Mouse (Mus musculus) midbrain, embryonic 16.5 days (tissue): Measurements from ENCODE around the gene Zfp451. TPM values are rescaled to one million over a fixed set of nuclear protein-coding genes. Genes with fewer than 3 reads are reported as not detected.

Source experiments
- ATAC-seq: fragments of 200-750 bp; cut with Nextera tagmentation; 2 replicates; pipeline ENCODE4 v1.8.0; 2017; ENCODE audit warnings: moderate TSS enrichment
- H3K27ac ChIP-seq: fragments of 300-500 bp; sonication (generic); 2 replicates; pipeline ENCODE4 v1.5.1; 2014; ENCODE audit warnings: mild to moderate bottlenecking, low read length, mixed read lengths
- H3K27me3 ChIP-seq: fragments of 300-500 bp; sonication (generic); 2 replicates; pipeline ENCODE4 v1.6.1; 2014; ENCODE audit warnings: low read depth, low read length, mixed read lengths; ENCODE audit not compliant: control insufficient read depth, insufficient read depth
- H3K36me3 ChIP-seq: fragments of 300-500 bp; sonication (generic); 2 replicates; pipeline ENCODE4 v1.6.1; 2014; ENCODE audit warnings: mild to moderate bottlenecking, low read length, moderate library complexity, mixed read lengths; ENCODE audit not compliant: control insufficient read depth, insufficient read depth
- H3K4me1 ChIP-seq: fragments of 300-500 bp; sonication (generic); 2 replicates; pipeline ENCODE4 v1.6.1; 2014; ENCODE audit warnings: mild to moderate bottlenecking, low read length, mixed read lengths; ENCODE audit not compliant: control insufficient read depth, insufficient read depth
- H3K4me2 ChIP-seq: fragments of 300-500 bp; sonication (generic); 2 replicates; pipeline ENCODE4 v1.6.1; 2014; ENCODE audit warnings: mild to moderate bottlenecking, low read length, mixed read lengths
- H3K4me3 ChIP-seq: fragments of 300-500 bp; sonication (generic); 2 replicates; pipeline ENCODE4 v1.5.1; 2014; ENCODE audit warnings: low read depth, mild to moderate bottlenecking, low read length, moderate library complexity, mixed read lengths
- H3K9ac ChIP-seq: fragments of 300-500 bp; sonication (generic); 2 replicates; pipeline ENCODE4 v1.6.1; 2014; ENCODE audit warnings: low read depth, low read length, mixed read lengths
- H3K9me3 ChIP-seq: fragments of 300-500 bp; sonication (generic); replicated peaks from 2 replicates; pipeline ENCODE4 v1.6.1; 2014; ENCODE audit warnings: mild to moderate bottlenecking, low read length, mixed read lengths; ENCODE audit not compliant: control insufficient read depth, poor library complexity, severe bottlenecking
- WGBS: fragments of 180-500 bp; shearing (Covaris S2); extraction: QIAGEN DNeasy Blood & Tissue Kit; methylation state at CpG from one replicate; pipeline ENCODE4 v1.1.7; 2014; 5-methylcytosine and 5-hydroxymethylcytosine counted together
- polyA plus RNA-seq: library from polyadenylated mRNA; unstranded; fragments of >200 nt; fragmentation: Nextera tagmentation; extraction: Ambion mirVana; gene quantifications from 2 replicates; pipeline ENCODE4 v1.2.1, GENCODE M21; 2015

The Zfp451 gene
- polyA plus RNA-seq, 1 experiment from 2014 or later: 44.2 TPM

DNA sequence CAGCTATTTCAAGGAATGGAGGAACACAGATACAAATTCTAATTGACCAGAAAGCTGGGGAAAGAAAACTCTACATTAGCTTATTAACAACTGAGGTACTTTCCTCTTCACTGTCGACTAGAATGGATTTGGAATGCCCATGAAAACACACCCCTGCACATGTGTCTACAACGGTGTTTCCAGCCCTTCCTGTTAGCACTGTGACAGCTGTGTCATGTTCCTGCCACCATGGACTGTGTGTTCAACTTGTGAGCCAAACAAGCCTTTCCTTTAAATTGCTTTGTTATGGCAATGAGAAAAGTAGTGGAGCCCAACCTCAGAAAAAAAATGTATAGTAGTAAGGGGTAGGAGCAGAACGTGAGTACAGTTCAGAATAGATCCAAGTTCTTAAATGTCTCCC lies 25.9 kb downstream of the Zfp451 start:
- H3K27ac ChIP-seq: no peak overlapping the region
- H3K4me2 ChIP-seq: no peak overlapping the region
- no peak overlapping the region for H3K4me3 ChIP-seq
- no peaks in the 10 kb centered on the region for H3K4me1 ChIP-seq
- H3K36me3 ChIP-seq: no peaks in the 10 kb centered on the region
- no peaks in the 10 kb centered on the region for H3K9me3 ChIP-seq
- no peak overlapping the region for H3K9ac ChIP-seq
- ATAC-seq: no peak
- WGBS: 69% methylated on average over 3 of the region's 3 CpGs
- no peaks in the 10 kb centered on the region for H3K27me3 ChIP-seq

DNA sequence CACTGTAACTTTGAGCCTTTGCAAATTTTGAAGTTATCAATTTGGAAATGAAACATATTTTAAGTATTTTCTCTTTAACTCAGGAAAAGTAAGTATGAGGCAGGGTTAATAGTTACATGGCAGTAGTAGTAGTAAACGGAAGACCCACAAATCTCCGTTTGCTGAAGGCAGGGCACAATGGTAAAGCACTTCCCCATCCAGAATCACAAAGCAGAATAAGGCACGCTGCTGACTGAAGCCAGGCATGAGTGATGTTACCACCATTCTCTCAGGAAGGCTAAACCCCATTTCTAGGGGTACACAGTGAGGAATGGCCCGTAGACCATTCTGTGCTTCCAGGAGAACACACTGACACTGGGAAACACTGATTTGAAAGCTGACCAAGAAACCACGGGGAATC lies 26.3 kb downstream of the Zfp451 start:
- Histone ChIP-seq H3K27ac (no peak overlapping the region), H3K9ac (no peak overlapping the region), H3K9me3 (no peaks in the 10 kb centered on the region), H3K4me3 (no peak overlapping the region), H3K36me3 (no peaks in the 10 kb centered on the region), H3K27me3 (no peaks in the 10 kb centered on the region), H3K4me2 (no peak overlapping the region), H3K4me1 (no peaks in the 10 kb centered on the region)
- no peak for ATAC-seq
- 87% methylated on average over 5 of the region's 5 CpGs for WGBS

GRCm38 (mm10) chr1:33784561-33784960 lies 29.8 kb downstream of the Zfp451 start:
- Histone ChIP-seq H3K27ac (no peak overlapping the region), H3K36me3 (peaks cover 2% of the 10 kb centered on the region; the same call in 1 of the 2 replicates), H3K9me3 (no peaks in the 10 kb centered on the region), H3K4me2 (no peak overlapping the region), H3K9ac (no peak overlapping the region), H3K4me1 (no peaks in the 10 kb centered on the region), H3K4me3 (no peak overlapping the region), H3K27me3 (no peaks in the 10 kb centered on the region)
- ATAC-seq: no peak
- WGBS: 98% methylated on average over 5 of the region's 5 CpGs

GRCm38 (mm10) chr1:33776175-33776611 lies 38.2 kb downstream of the Zfp451 start:
- no peak for ATAC-seq

DNA sequence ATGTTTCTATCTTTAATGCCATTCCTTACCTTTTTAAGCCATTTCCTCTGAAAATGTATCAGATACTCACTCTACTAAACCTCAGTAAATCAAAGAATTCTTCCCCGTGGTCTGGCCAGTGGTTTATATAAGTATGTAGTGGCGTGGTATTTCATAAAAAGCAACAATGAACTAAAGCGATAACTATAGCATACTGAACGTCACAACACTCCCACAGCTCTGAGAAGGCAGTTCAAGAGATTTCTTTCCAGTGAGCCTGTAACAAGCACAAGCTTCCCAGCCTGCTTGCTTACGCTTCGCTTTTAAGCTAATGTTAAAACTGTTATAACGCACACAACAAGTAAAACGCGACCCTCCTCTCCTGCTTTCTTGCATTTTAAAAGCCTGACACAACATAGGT lies 42.3 kb downstream of the Zfp451 start:
- Histone ChIP-seq H3K27ac (no peak overlapping the region), H3K9me3 (no peaks in the 10 kb centered on the region), H3K4me2 (no peak overlapping the region), H3K4me3 (no peak overlapping the region), H3K27me3 (no peaks in the 10 kb centered on the region), H3K36me3 (peaks cover 22% of the 10 kb centered on the region), H3K4me1 (no peaks in the 10 kb centered on the region), H3K9ac (no peak overlapping the region)
- ATAC-seq: no peak
- 95% methylated on average over 9 of the region's 9 CpGs for WGBS

More at GRCm38 (mm10) chr1:33776175-33776611, 38.2 kb downstream of the Zfp451 start:
- Histone ChIP-seq H3K4me2 (no peak overlapping the region), H3K9me3 (no peaks in the 10 kb centered on the region), H3K9ac (no peak overlapping the region), H3K36me3 (peaks cover 11% of the 10 kb centered on the region), H3K27me3 (no peaks in the 10 kb centered on the region), H3K4me3 (no peak overlapping the region), H3K27ac (no peak overlapping the region), H3K4me1 (no peaks in the 10 kb centered on the region)
- 88% methylated on average over 14 of the region's 14 CpGs for WGBS

- H3K36me3 ChIP-seq: peaks cover 20% of the 10 kb centered on the region
- no peak for ATAC-seq
- no peak overlapping the region for H3K4me3 ChIP-seq
- H3K4me1 ChIP-seq: no peaks in the 10 kb centered on the region
- H3K9ac ChIP-seq: no peak overlapping the region
- no peak overlapping the region for H3K4me2 ChIP-seq
- WGBS: 90% methylated on average over 10 of the region's 10 CpGs
- no peaks in the 10 kb centered on the region for H3K9me3 ChIP-seq
- no peak overlapping the region for H3K27ac ChIP-seq
- no peaks in the 10 kb centered on the region for H3K27me3 ChIP-seq
Measured at GRCm38 (mm10) chr1:33771621-33772020, 42.8 kb downstream of the Zfp451 start.

GRCm38 (mm10) chr1:33768827-33769226 lies 45.6 kb downstream of the Zfp451 start:
- H3K4me2 ChIP-seq: no peak overlapping the region
- peaks cover 14% of the 10 kb centered on the region for H3K36me3 ChIP-seq
- no peak overlapping the region for H3K4me3 ChIP-seq
- no peaks in the 10 kb centered on the region for H3K27me3 ChIP-seq
- H3K4me1 ChIP-seq: no peaks in the 10 kb centered on the region
- ATAC-seq: no peak
- no peak overlapping the region for H3K9ac ChIP-seq
- no peaks in the 10 kb centered on the region for H3K9me3 ChIP-seq
- H3K27ac ChIP-seq: no peak overlapping the region

- Histone ChIP-seq H3K4me3 (no peak overlapping the region), H3K27ac (no peak overlapping the region), H3K36me3 (peaks cover 14% of the 10 kb centered on the region), H3K27me3 (no peaks in the 10 kb centered on the region), H3K4me1 (no peaks in the 10 kb centered on the region), H3K9me3 (no peaks in the 10 kb centered on the region), H3K9ac (no peak overlapping the region), H3K4me2 (no peak overlapping the region)
- ATAC-seq: no peak
- 65% methylated on average over 1 of the region's 1 CpGs for WGBS
Measured at GRCm38 (mm10) chr1:33768091-33768787, 46.2 kb downstream of the Zfp451 start.

GRCm38 (mm10) chr1:33766520-33767508 lies 47.6 kb downstream of the Zfp451 start:
- Histone ChIP-seq H3K4me3 (no peak overlapping the region), H3K9me3 (no peaks in the 10 kb centered on the region), H3K4me2 (no peak overlapping the region), H3K27ac (no peak overlapping the region), H3K36me3 (peaks cover 11% of the 10 kb centered on the region), H3K27me3 (no peaks in the 10 kb centered on the region), H3K9ac (no peak overlapping the region), H3K4me1 (no peaks in the 10 kb centered on the region)
- ATAC-seq: no peak
- 73% methylated on average over 16 of the region's 16 CpGs for WGBS
